Mouse (Mus musculus): ENCODE results near the gene Tnip3. TPM values are rescaled to one million over a fixed set of nuclear protein-coding genes. Genes with fewer than 3 reads are reported as not detected.

The Tnip3 gene
- polyA plus RNA-seq, 1 experiment from 2014 or later = 0.06 TPM

- Histone ChIP-seq H3K4me1 (peaks cover 13% of the 10 kb centered on the region), H3K9me3 (no peaks in the 10 kb centered on the region), H3K27ac (no peak overlapping the region), H3K4me3 (no peak overlapping the region), H3K9ac (no peak overlapping the region), H3K27me3 (no peaks in the 10 kb centered on the region), H3K4me2 (no peak overlapping the region), H3K36me3 (no peaks in the 10 kb centered on the region)
- no peak for ATAC-seq (ENCODE audit: insufficient number of reproducible peaks, low FRiP score, low TSS enrichment, low read depth)
- 40% methylated on average over 2 of the region's 2 CpGs for WGBS
Observed at GRCm38 (mm10) chr6:65669971-65670370, 144.9 kb downstream of the Tnip3 start.

GRCm38 (mm10) chr6:65670981-65671411 is 145.9 kb downstream of the Tnip3 start:
- peak overlapping the region; percentile 54; the same call in 1 of the 2 replicates for H3K27ac ChIP-seq
- 4% methylated on average over 21 of the region's 21 CpGs for WGBS
- peak overlapping the region; percentile 93 for H3K4me2 ChIP-seq
- no peaks in the 10 kb centered on the region for H3K9me3 ChIP-seq
- no peaks in the 10 kb centered on the region for H3K36me3 ChIP-seq
- H3K4me1 ChIP-seq = peaks cover 13% of the 10 kb centered on the region
- ATAC-seq (ENCODE audit: insufficient number of reproducible peaks, low FRiP score, low TSS enrichment, low read depth) = peak; percentile 50; the same call in 1 of the 2 replicates
- no peaks in the 10 kb centered on the region for H3K27me3 ChIP-seq
- no peak overlapping the region for H3K9ac ChIP-seq
- peak overlapping the region; percentile 58 for H3K4me3 ChIP-seq

GRCm38 (mm10) chr6:65671451-65671850 is 146.3 kb downstream of the Tnip3 start, which contains the start of gene Ndnf:
TSS of gene Ndnf (plus strand) at chr6:65671590.
- H3K36me3 ChIP-seq = no peaks in the 10 kb centered on the region
- H3K4me3 ChIP-seq = peak within 1 kb of the TSS; percentile 58
- ATAC-seq (ENCODE audit: insufficient number of reproducible peaks, low FRiP score, low TSS enrichment, low read depth) = peak; percentile 82
- H3K4me1 ChIP-seq = peaks cover 13% of the 10 kb centered on the region
- WGBS = 0% methylated on average over 30 of the region's 45 CpGs
- H3K9ac ChIP-seq = peak within 1 kb of the TSS; percentile 47
- H3K9me3 ChIP-seq = no peaks in the 10 kb centered on the region
- peak within 1 kb of the TSS; percentile 93 for H3K4me2 ChIP-seq
- peak within 1 kb of the TSS; percentile 60 for H3K27ac ChIP-seq
- H3K27me3 ChIP-seq = no peaks in the 10 kb centered on the region

- peak overlapping the region; percentile 2; the same call in 1 of the 2 replicates for H3K27ac ChIP-seq
- peak; percentile 66 for ATAC-seq (ENCODE audit: insufficient number of reproducible peaks, low FRiP score, low TSS enrichment, low read depth)
- under 1% methylated on average over 57 of the region's 57 CpGs for WGBS
Observed at GRCm38 (mm10) chr6:65672131-65673031, 147.3 kb downstream of the Tnip3 start.

More at GRCm38 (mm10) chr6:65672131-65673031, 147.3 kb downstream of the Tnip3 start:
- no peaks in the 10 kb centered on the region for H3K9me3 ChIP-seq
- peak overlapping the region; percentile 47 for H3K9ac ChIP-seq
- H3K4me1 ChIP-seq = peaks cover 13% of the 10 kb centered on the region
- peak overlapping the region; percentile 93 for H3K4me2 ChIP-seq
- no peaks in the 10 kb centered on the region for H3K27me3 ChIP-seq
- H3K4me3 ChIP-seq = peak overlapping the region; percentile 58
- H3K36me3 ChIP-seq = no peaks in the 10 kb centered on the region

Other genes with a start within 250 kb of the Tnip3 start
- gene C130060K24Rik, start 144.2 kb upstream of the Tnip3 start, polyA plus RNA-seq (2015; fragmentation: Nextera tagmentation; extraction: Ambion mirVana) = 0.12 and 0.27 TPM in 2 replicates
- 7.4 and 7.9 TPM in 2 replicates for gene Ndnf, start 146.3 kb downstream of the Tnip3 start, polyA plus RNA-seq (2015; fragmentation: Nextera tagmentation; extraction: Ambion mirVana)

All from limb, embryonic 15.5 days (tissue).